Mouse (Mus musculus): ENCODE results near the gene Iqschfp.

- TF ChIP-seq CTCF (IDR thresholded peaks at IDR 0.05; ENCODE audit: low read depth) (peak; percentile 15), EP300 (IDR thresholded peaks at IDR 0.05; ENCODE audit: low read depth) (no peak)
Measured at GRCm38 (mm10) chr3:68581591-68581990, 689.6 kb downstream of the Iqschfp start.
